Mouse (Mus musculus) forelimb bud, embryonic 11.5 days (tissue): ENCODE measurements around the gene Hist1h2af.
A peak's percentile ranks its signal among the peaks of the same experiment; 100 is the strongest.

Source experiments
- DNase-seq: peaks from one replicate; pipeline ENCODE4 v3.0.0-alpha.2; 2012; ENCODE audit warnings: low read depth, low spot score

Hist1h2af gene

GRCm38 (mm10) chr13:23533560-23534367, at the start of gene Hist1h2af:
Gene Hist1h2af, plus strand, starts transcription at chr13:23533906.
- DNase-seq = peak; percentile 94

- DNase-seq = no peak
Measured at GRCm38 (mm10) chr13:23485271-23485670, 48.4 kb upstream of the Hist1h2af start.

- peak; percentile 87 for DNase-seq
Measured at GRCm38 (mm10) chr13:23488400-23489322, 45.0 kb upstream of the Hist1h2af start, which contains the start of gene Btn2a2. Gene Btn2a2, minus strand, starts transcription at chr13:23488857.

GRCm38 (mm10) chr13:23490863-23491262, 42.8 kb upstream of the Hist1h2af start:
- DNase-seq = no peak

- DNase-seq = no peak
Measured at GRCm38 (mm10) chr13:23491263-23491662, 42.4 kb upstream of the Hist1h2af start.

GRCm38 (mm10) chr13:23491990-23492389, 41.7 kb upstream of the Hist1h2af start:
- no peak for DNase-seq

- no peak for DNase-seq
Measured at GRCm38 (mm10) chr13:23495526-23495925, 38.2 kb upstream of the Hist1h2af start.

- DNase-seq = no peak
Measured at GRCm38 (mm10) chr13:23497656-23498321, 35.9 kb upstream of the Hist1h2af start.

GRCm38 (mm10) chr13:23498653-23499052, 35.1 kb upstream of the Hist1h2af start:
- DNase-seq = peak; percentile 79

GRCm38 (mm10) chr13:23499943-23500342, 33.8 kb upstream of the Hist1h2af start:
- DNase-seq = no peak

GRCm38 (mm10) chr13:23500424-23501200, 33.1 kb upstream of the Hist1h2af start:
- peak; percentile 88 for DNase-seq

GRCm38 (mm10) chr13:23501511-23501910, 32.2 kb upstream of the Hist1h2af start:
- DNase-seq = no peak

GRCm38 (mm10) chr13:23502031-23502567, 31.6 kb upstream of the Hist1h2af start:
- no peak for DNase-seq

- DNase-seq = no peak
Measured at GRCm38 (mm10) chr13:23502916-23503315, 30.8 kb upstream of the Hist1h2af start.

- DNase-seq = peak; percentile 77
Measured at GRCm38 (mm10) chr13:23503797-23504196, 29.9 kb upstream of the Hist1h2af start.

GRCm38 (mm10) chr13:23505662-23506345, 27.9 kb upstream of the Hist1h2af start:
- DNase-seq = no peak

GRCm38 (mm10) chr13:23506351-23506750, 27.4 kb upstream of the Hist1h2af start:
- peak; percentile 83 for DNase-seq

GRCm38 (mm10) chr13:23506819-23507515, 26.7 kb upstream of the Hist1h2af start:
- DNase-seq = no peak

GRCm38 (mm10) chr13:23510127-23510526, 23.6 kb upstream of the Hist1h2af start:
- DNase-seq = no peak
